Mouse (Mus musculus) liver, embryonic 11.5 days (tissue): Measurements from ENCODE around the gene Atxn2. TPM values are rescaled to one million over a fixed set of nuclear protein-coding genes. Genes with fewer than 3 reads are reported as not detected.

ENCODE experiments used
- ATAC-seq: fragments of 200-750 bp; cut with Nextera tagmentation; replicated peaks from 2 replicates; pipeline ENCODE4 v1.8.0; 2017; ENCODE audit warnings: moderate number of reproducible peaks, mild to moderate bottlenecking, moderate TSS enrichment, moderate library complexity; ENCODE audit not compliant: low FRiP score
- DNase-seq: peaks from one replicate; pipeline ENCODE4 v3.0.0-alpha.2; 2017; ENCODE audit warnings: low spot score
- H3K27ac ChIP-seq: fragments of 300-500 bp; sonication (generic); 2 replicates; pipeline ENCODE4 v1.5.1; 2014; ENCODE audit warnings: mild to moderate bottlenecking, low read depth, low read length, control low read depth
- H3K27me3 ChIP-seq: fragments of 300-500 bp; sonication (generic); replicated peaks from 2 replicates; pipeline ENCODE4 v1.6.1; 2014; ENCODE audit warnings: low read length, mixed read lengths; ENCODE audit not compliant: control insufficient read depth, insufficient read depth
- H3K36me3 ChIP-seq: fragments of 300-500 bp; sonication (generic); 2 replicates; pipeline ENCODE4 v1.6.1; 2014; ENCODE audit warnings: mild to moderate bottlenecking, low read length, moderate library complexity, mixed read lengths; ENCODE audit not compliant: control insufficient read depth, insufficient read depth
- H3K4me1 ChIP-seq: fragments of 300-500 bp; sonication (generic); replicated peaks from 2 replicates; pipeline ENCODE4 v1.6.1; 2014; ENCODE audit warnings: low read length, mixed read lengths; ENCODE audit not compliant: control insufficient read depth, insufficient read depth
- H3K4me2 ChIP-seq: fragments of 300-500 bp; sonication (generic); 2 replicates; pipeline ENCODE4 v1.6.1; 2014; ENCODE audit warnings: mild to moderate bottlenecking, control low read depth, moderate library complexity
- H3K4me3 ChIP-seq: fragments of 300-500 bp; sonication (generic); 2 replicates; pipeline ENCODE4 v1.5.1; 2014; ENCODE audit warnings: low read depth, low read length, control low read depth
- H3K9ac ChIP-seq: fragments of 300-500 bp; sonication (generic); 2 replicates; pipeline ENCODE4 v1.6.1; 2014; ENCODE audit warnings: low read depth, low read length, control low read depth
- H3K9me3 ChIP-seq: fragments of 300-500 bp; sonication (generic); 2 replicates; pipeline ENCODE4 v1.6.1; 2016; ENCODE audit warnings: low read length, inconsistent platforms, mixed read lengths; ENCODE audit not compliant: control insufficient read depth
- WGBS: fragments of 180-500 bp; shearing (Covaris S2); extraction: QIAGEN DNeasy Blood & Tissue Kit; methylation state at CpG from one replicate; pipeline ENCODE4 v1.1.7; 2014; 5-methylcytosine and 5-hydroxymethylcytosine counted together
- polyA plus RNA-seq: library from polyadenylated mRNA; unstranded; fragments of >200 nt; fragmentation: Nextera tagmentation; extraction: Ambion mirVana; gene quantifications from 2 replicates; pipeline ENCODE4 v1.2.1, GENCODE M21; 2014

Gene Atxn2
- polyA plus RNA-seq, 1 experiment from 2014 or later, result 63.9 TPM

DNA sequence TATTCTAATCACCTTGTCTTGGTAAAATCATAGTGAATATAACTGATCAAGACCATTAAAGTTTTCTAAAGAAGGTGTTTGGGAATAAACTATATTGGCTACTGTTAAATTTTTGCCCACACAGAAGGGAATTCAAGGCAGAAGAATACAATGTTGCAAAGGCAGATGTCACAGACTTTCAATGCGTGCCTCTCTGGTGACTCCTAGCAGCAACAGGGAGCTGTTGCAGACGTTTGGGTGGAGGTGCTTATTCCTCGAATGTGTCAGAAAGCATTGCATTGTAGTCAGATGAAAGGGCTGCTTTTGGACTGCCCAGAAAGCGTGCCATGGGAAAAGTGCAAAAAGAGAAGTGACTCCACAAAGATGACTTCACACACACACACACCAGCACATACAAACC lies 71.3 kb downstream of the Atxn2 start:
- ATAC-seq (no peak), DNase-seq (no peak)
- 67% methylated on average over 4 of the region's 4 CpGs for WGBS
- peaks cover 34% of the 10 kb centered on the region for H3K36me3 ChIP-seq
- H3K4me3 ChIP-seq, result no peak overlapping the region
- H3K4me1 ChIP-seq, result no peaks in the 10 kb centered on the region
- H3K27ac ChIP-seq, result no peak overlapping the region
- H3K4me2 ChIP-seq, result no peak overlapping the region
- H3K9ac ChIP-seq, result no peak overlapping the region
- H3K27me3 ChIP-seq, result no peaks in the 10 kb centered on the region
- no peaks in the 10 kb centered on the region for H3K9me3 ChIP-seq

DNA sequence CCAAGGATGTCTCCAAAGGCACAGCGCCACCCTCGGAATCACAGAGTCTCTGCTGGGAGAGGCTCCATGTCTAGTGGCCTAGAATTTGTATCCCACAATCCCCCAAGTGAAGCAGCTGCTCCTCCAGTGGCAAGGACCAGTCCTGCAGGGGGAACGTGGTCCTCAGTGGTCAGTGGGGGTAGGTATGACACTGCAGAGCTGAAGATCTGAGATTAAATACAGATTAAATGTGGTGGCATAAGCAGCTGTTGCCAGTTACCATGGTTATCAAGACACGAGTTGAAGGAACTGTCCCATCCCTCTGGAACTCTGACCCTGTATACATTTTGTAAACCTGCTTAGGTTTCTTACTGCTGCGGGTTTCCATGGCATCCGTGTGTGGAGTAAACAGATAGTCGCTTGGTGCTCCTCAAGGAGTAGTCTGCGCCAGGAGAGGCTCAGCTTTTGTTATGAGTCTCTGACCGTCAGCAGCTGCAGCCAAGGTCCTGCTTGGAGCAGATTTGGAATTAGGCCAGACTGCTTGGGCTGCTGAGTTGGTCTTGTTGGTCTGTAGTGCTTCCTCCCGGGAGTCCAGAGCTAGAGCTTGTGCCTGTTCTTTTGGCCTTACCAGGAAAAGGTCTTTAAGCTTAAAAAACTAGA lies 72.8 kb downstream of the Atxn2 start:
- H3K36me3 ChIP-seq, result peaks cover 25% of the 10 kb centered on the region
- DNase-seq, result no peak
- WGBS, result 84% methylated on average over 10 of the region's 10 CpGs

DNA sequence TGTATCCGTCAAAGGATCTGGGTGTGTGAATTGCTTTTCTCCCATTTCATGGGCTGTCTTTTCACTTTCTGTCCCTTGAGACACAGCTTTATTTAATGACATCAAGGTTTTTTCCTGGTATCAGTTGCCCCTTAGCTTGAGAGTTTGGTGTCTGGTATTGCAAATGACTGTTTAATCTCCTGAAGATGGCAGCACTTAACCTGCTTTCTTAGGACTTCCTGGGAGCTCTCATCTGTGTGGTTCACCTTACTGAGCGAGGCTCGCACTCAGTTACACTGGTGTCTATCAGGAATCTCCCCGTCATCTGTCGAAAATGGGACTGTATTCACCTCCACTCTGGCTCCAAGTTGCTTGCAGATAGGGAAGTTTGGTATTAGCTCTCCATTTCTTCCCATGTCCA lies 79.9 kb downstream of the Atxn2 start:
- 91% methylated on average over 5 of the region's 5 CpGs for WGBS
- Histone ChIP-seq H3K4me1 (no peaks in the 10 kb centered on the region), H3K27me3 (no peaks in the 10 kb centered on the region), H3K4me3 (no peak overlapping the region), H3K36me3 (peaks cover 22% of the 10 kb centered on the region), H3K27ac (no peak overlapping the region), H3K4me2 (no peak overlapping the region), H3K9ac (no peak overlapping the region), H3K9me3 (no peaks in the 10 kb centered on the region)
- ATAC-seq (no peak), DNase-seq (no peak)

More for the DNA sequence above, 72.8 kb downstream of the Atxn2 start:
- H3K9ac ChIP-seq, result no peak overlapping the region
- no peaks in the 10 kb centered on the region for H3K9me3 ChIP-seq
- ATAC-seq, result no peak
- H3K4me3 ChIP-seq, result no peak overlapping the region
- H3K4me2 ChIP-seq, result no peak overlapping the region
- no peak overlapping the region for H3K27ac ChIP-seq
- H3K4me1 ChIP-seq, result no peaks in the 10 kb centered on the region
- no peaks in the 10 kb centered on the region for H3K27me3 ChIP-seq

DNA sequence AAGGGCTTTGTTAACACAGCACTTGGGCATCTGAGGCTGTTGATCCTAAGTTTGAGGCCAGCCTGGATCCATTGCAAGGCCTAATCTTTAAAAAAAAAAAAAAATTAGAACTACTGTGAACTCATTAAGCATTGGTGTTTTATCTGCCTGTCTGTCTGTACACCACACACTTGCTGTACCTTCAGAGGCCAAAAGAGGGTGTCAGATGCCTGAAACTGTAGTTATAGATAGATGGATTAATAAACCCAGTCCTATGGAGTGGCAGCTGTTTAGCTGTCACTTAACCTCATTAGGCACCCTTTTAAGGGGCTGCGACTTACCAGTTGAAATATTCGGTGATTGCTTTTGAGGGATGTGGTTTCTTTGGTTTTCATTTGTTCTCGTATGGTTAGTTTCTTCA lies 84.7 kb downstream of the Atxn2 start:
- no peak overlapping the region for H3K4me3 ChIP-seq
- peaks cover 43% of the 10 kb centered on the region for H3K36me3 ChIP-seq
- no peaks in the 10 kb centered on the region for H3K27me3 ChIP-seq
- DNase-seq (no peak), ATAC-seq (no peak)
- no peak overlapping the region for H3K27ac ChIP-seq
- whole genome bisulfite sequencing, result 86% methylated on average over 3 of the region's 3 CpGs
- H3K9ac ChIP-seq, result no peak overlapping the region
- H3K4me2 ChIP-seq, result no peak overlapping the region
- H3K9me3 ChIP-seq, result no peaks in the 10 kb centered on the region
- no peaks in the 10 kb centered on the region for H3K4me1 ChIP-seq

DNA sequence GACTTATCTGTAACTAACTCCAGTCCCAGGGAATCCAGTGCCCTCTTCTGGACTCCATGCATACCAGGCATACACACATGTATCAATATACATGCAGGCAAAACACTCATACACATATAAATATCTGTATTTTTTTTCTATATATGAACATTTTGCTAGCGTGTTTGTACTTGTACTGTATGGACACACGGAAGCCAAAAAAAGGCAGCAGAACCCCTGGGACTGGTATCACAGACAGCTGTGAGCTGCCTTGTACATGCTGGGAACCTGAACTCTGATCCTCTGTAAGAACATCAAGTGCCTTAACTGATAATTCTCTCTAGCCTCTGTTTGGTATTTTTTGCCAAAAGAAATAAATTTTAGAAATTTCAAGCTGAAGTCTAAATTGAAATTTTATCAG lies 87.3 kb downstream of the Atxn2 start:
- no peaks in the 10 kb centered on the region for H3K27me3 ChIP-seq
- no peak overlapping the region for H3K4me3 ChIP-seq
- H3K9ac ChIP-seq, result no peak overlapping the region
- no peak overlapping the region for H3K27ac ChIP-seq
- H3K9me3 ChIP-seq, result no peaks in the 10 kb centered on the region
- no peaks in the 10 kb centered on the region for H3K4me1 ChIP-seq
- WGBS, result 95% methylated on average over 2 of the region's 2 CpGs
- H3K4me2 ChIP-seq, result no peak overlapping the region
- DNase-seq (no peak), ATAC-seq (no peak)
- H3K36me3 ChIP-seq, result peaks cover 52% of the 10 kb centered on the region

DNA sequence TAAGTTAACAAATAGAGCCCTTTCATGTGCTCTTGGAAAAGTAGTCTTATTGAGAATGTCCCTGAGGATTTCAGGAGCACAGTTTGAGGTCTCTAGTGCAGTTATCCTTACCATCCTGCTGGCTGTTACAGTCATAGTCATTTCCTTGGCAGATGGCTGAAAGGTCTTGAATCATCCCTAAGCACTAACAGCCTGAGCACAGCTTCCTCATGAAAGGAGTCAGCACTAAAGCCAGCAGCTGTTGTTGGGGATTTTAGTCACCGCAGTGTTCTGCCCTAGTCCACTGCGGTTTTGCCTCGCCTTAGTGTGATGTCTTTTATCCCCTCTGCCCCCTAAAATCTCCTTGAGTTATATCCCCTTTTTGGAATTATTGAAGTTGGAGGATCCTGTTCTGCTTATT lies 96.0 kb downstream of the Atxn2 start:
- H3K36me3 ChIP-seq, result peaks cover 32% of the 10 kb centered on the region
- peaks cover 10% of the 10 kb centered on the region for H3K4me1 ChIP-seq
- ATAC-seq, result no peak
- no peaks in the 10 kb centered on the region for H3K9me3 ChIP-seq
- no peak overlapping the region for H3K9ac ChIP-seq
- H3K4me2 ChIP-seq, result no peak overlapping the region
- DNase-seq, result no peak
- H3K27me3 ChIP-seq, result no peaks in the 10 kb centered on the region
- no peak overlapping the region for H3K4me3 ChIP-seq
- 90% methylated on average over 3 of the region's 3 CpGs for WGBS
- H3K27ac ChIP-seq, result no peak overlapping the region

DNA sequence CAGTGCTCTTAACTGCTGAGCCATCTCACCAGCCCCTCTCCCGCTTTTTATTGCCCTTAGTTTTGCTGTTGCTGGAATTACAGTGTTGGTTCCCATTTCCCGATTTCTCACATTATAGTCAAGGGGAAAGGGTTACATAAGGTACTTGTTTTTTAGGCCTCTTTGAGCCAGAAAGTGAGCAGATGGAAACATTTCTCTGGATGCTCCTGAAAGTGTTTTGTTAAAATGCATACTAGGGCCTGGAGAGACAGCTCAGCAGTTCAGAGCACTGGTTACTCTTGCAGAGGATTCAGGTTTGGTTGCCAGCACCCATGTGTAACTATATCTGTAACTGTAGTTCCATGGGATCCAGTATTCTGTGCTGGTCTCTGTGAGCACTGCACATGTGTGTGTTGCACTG lies 97.1 kb downstream of the Atxn2 start:
- peaks cover 34% of the 10 kb centered on the region for H3K36me3 ChIP-seq
- peaks cover 13% of the 10 kb centered on the region for H3K4me1 ChIP-seq
- no peak overlapping the region for H3K4me3 ChIP-seq
- ATAC-seq, result no peak
- H3K27ac ChIP-seq, result no peak overlapping the region
- no peaks in the 10 kb centered on the region for H3K27me3 ChIP-seq
- no peak for DNase-seq
- H3K9ac ChIP-seq, result no peak overlapping the region
- 88% methylated on average over 2 of the region's 2 CpGs for WGBS
- no peak overlapping the region for H3K4me2 ChIP-seq
- no peaks in the 10 kb centered on the region for H3K9me3 ChIP-seq

DNA sequence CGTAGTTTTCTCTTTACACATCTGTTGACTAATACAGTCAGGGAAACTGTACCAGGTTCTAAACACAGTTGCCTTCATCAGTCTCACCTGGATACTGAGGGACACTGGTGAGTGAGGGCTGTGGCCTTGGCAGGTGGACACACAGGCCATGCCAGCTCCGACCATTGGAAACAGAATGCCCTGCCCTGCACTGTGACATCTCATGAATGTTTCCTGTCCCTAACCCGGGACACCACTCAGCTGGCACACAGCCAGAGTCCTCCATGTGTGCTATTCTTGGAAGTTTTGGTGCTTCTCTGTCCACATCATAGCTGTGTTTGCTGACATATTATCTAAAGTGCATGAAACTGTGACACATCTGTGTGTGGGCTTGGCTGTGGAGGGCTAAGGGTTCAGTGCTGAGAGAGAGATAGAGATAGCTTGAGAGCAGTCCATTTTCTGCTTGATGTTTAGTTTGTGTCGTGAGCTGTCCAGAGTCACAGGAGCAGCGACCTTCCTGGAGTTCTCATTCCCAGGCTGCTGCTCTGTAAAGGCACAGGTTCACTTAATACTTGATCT lies 98.6 kb downstream of the Atxn2 start:
- peaks cover 43% of the 10 kb centered on the region for H3K36me3 ChIP-seq
- H3K4me2 ChIP-seq, result no peak overlapping the region
- no peak overlapping the region for H3K9ac ChIP-seq
- no peaks in the 10 kb centered on the region for H3K27me3 ChIP-seq
- peaks cover 13% of the 10 kb centered on the region for H3K4me1 ChIP-seq
- H3K9me3 ChIP-seq, result no peaks in the 10 kb centered on the region
- no peak overlapping the region for H3K27ac ChIP-seq
- no peak for ATAC-seq
- no peak for DNase-seq
- WGBS, result 79% methylated on average over 5 of the region's 5 CpGs
- H3K4me3 ChIP-seq, result no peak overlapping the region
